Mouse (Mus musculus) liver, embryonic 16.5 days (tissue): ENCODE results near the gene Ttc21a. TPM values are rescaled to one million over a fixed set of nuclear protein-coding genes. Genes with fewer than 3 reads are reported as not detected.

ENCODE experiments used
- ATAC-seq: fragments of 200-750 bp; cut with Nextera tagmentation; 2 replicates; pipeline ENCODE4 v1.8.0; 2017; ENCODE audit warnings: low read depth, mild to moderate bottlenecking, moderate number of reproducible peaks, moderate library complexity
- H3K27ac ChIP-seq: fragments of 300-500 bp; sonication (generic); 2 replicates; pipeline ENCODE4 v1.5.1; 2014; ENCODE audit warnings: mild to moderate bottlenecking, low read length
- H3K27me3 ChIP-seq: fragments of 300-500 bp; sonication (generic); 2 replicates; pipeline ENCODE4 v1.6.1; 2014; ENCODE audit warnings: low read depth, low read length, mixed read lengths; ENCODE audit not compliant: control insufficient read depth, insufficient read depth
- H3K36me3 ChIP-seq: fragments of 300-500 bp; sonication (generic); 2 replicates; pipeline ENCODE4 v1.6.1; 2014; ENCODE audit warnings: mild to moderate bottlenecking; ENCODE audit not compliant: control insufficient read depth, insufficient read depth
- H3K4me1 ChIP-seq: fragments of 300-500 bp; sonication (generic); 2 replicates; pipeline ENCODE4 v1.6.1; 2014; ENCODE audit warnings: low read depth, low read length, mixed read lengths; ENCODE audit not compliant: control insufficient read depth
- H3K4me2 ChIP-seq: fragments of 300-500 bp; sonication (generic); 2 replicates; pipeline ENCODE4 v1.6.1; 2014; ENCODE audit warnings: low read depth, low read length, mixed read lengths
- H3K4me3 ChIP-seq: fragments of 300-500 bp; sonication (generic); 2 replicates; pipeline ENCODE4 v1.5.1; 2014; ENCODE audit warnings: low read depth, mild to moderate bottlenecking, low read length
- H3K9ac ChIP-seq: fragments of 300-500 bp; sonication (generic); 2 replicates; pipeline ENCODE4 v1.6.1; 2014; ENCODE audit warnings: low read depth, low read length
- H3K9me3 ChIP-seq: fragments of 300-500 bp; sonication (generic); replicated peaks from 2 replicates; pipeline ENCODE4 v1.6.1; 2016; ENCODE audit warnings: low read length; ENCODE audit not compliant: control insufficient read depth
- WGBS: fragments of 180-500 bp; shearing (Covaris S2); extraction: QIAGEN DNeasy Blood & Tissue Kit; methylation state at CpG from one replicate; pipeline ENCODE4 v1.1.7; 2014; ENCODE audit not compliant: insufficient replicate concordance; 5-methylcytosine and 5-hydroxymethylcytosine counted together
- polyA plus RNA-seq: library from polyadenylated mRNA; unstranded; fragments of >200 nt; fragmentation: Nextera tagmentation; extraction: Ambion mirVana; gene quantifications from 2 replicates; pipeline ENCODE4 v1.2.1, GENCODE M21; 2015

Gene Ttc21a
- polyA plus RNA-seq, 1 experiment from 2014 or later = 0.21 TPM

DNA sequence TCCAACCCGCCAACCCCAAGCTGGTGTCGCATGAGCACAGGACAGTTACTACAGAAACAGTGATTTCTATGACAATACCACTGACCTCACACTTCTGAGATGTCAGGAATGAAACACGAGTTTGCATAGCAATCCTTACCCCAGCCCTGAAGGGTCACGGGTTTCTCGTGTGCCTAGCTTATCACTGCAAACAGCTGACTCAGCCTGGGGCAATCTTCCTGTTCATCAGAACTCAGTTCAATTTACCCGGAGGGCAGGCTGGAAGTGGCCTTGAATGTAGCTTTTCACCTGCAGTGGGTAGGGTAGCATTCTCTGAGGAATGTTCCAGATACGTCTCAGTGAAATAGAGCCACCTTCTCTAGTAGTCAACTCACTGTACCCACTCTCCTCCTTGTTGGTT is 56.8 kb downstream of the Ttc21a start:
- Histone ChIP-seq H3K9me3 (no peaks in the 10 kb centered on the region), H3K27me3 (no peaks in the 10 kb centered on the region), H3K4me1 (no peaks in the 10 kb centered on the region), H3K9ac (no peak overlapping the region), H3K4me2 (no peak overlapping the region), H3K36me3 (no peaks in the 10 kb centered on the region), H3K27ac (no peak overlapping the region), H3K4me3 (no peak overlapping the region)
- ATAC-seq = no peak
- 34% methylated on average over 7 of the region's 7 CpGs for WGBS

DNA sequence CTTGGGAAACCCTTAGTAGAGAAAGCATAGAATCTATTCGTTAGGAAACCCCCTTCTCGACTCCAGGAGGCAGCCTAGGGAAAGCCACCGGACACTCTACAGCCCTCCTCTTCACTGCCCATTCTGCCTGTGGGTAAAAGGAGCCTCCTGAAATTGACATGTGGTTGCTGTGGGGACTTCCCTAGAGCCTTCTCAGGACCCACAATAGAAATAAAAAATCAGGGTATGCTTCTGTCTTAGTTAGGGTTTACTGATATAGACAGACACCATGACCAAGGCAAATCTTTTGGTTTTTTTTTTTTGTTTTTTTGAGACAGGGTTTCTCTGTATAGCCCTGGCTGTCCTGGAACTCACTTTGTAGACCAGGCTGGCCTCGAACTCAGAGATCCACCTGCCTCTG is 58.7 kb downstream of the Ttc21a start:
- H3K9ac ChIP-seq = no peak overlapping the region
- no peak overlapping the region for H3K4me3 ChIP-seq
- no peaks in the 10 kb centered on the region for H3K27me3 ChIP-seq
- H3K4me2 ChIP-seq = no peak overlapping the region
- no peak overlapping the region for H3K27ac ChIP-seq
- WGBS = 55% methylated on average over 4 of the region's 4 CpGs
- H3K4me1 ChIP-seq = no peaks in the 10 kb centered on the region; the same call in 1 of the 2 replicates
- no peak for ATAC-seq
- no peaks in the 10 kb centered on the region for H3K36me3 ChIP-seq
- H3K9me3 ChIP-seq = no peaks in the 10 kb centered on the region

DNA sequence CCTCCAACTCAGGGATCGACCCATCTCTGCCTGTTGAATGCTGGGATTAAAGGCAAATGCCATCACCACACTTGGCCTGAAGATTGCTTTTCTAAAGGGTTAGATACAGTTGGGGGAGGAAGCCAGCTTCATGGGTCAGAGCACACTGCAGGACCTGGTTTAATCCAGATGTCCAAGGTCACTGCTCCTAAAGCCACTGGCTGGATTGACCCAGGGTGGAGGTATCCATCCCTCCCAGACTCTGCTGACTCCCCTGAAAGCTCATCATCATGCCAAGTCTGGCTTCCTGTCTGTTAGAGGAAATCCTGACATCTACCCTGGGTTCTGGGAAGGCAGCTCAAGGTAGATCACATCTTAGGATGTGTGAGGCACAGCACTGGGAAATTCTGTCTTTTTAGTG is 61.4 kb downstream of the Ttc21a start:
- Histone ChIP-seq H3K4me1 (peaks cover 13% of the 10 kb centered on the region), H3K9ac (no peak overlapping the region), H3K9me3 (no peaks in the 10 kb centered on the region), H3K27me3 (no peaks in the 10 kb centered on the region), H3K36me3 (no peaks in the 10 kb centered on the region), H3K4me2 (no peak overlapping the region), H3K4me3 (no peak overlapping the region), H3K27ac (no peak overlapping the region)
- no peak for ATAC-seq
- 58% methylated on average over 1 of the region's 1 CpGs for WGBS

GRCm38 (mm10) chr9:119999636-120000035 is 62.2 kb downstream of the Ttc21a start:
- H3K9me3 ChIP-seq = no peaks in the 10 kb centered on the region
- H3K4me2 ChIP-seq = no peak overlapping the region
- no peak overlapping the region for H3K4me3 ChIP-seq
- no peak overlapping the region for H3K27ac ChIP-seq
- no peak for ATAC-seq
- H3K9ac ChIP-seq = no peak overlapping the region
- H3K4me1 ChIP-seq = peaks cover 13% of the 10 kb centered on the region
- WGBS = 63% methylated on average over 6 of the region's 6 CpGs
- H3K36me3 ChIP-seq = no peaks in the 10 kb centered on the region
- H3K27me3 ChIP-seq = no peaks in the 10 kb centered on the region

GRCm38 (mm10) chr9:120000761-120001160 is 63.4 kb downstream of the Ttc21a start:
- Histone ChIP-seq H3K4me2 (no peak overlapping the region), H3K27ac (no peak overlapping the region), H3K4me3 (no peak overlapping the region), H3K9ac (no peak overlapping the region), H3K4me1 (peaks cover 13% of the 10 kb centered on the region), H3K36me3 (no peaks in the 10 kb centered on the region), H3K9me3 (no peaks in the 10 kb centered on the region), H3K27me3 (no peaks in the 10 kb centered on the region)
- WGBS = 49% methylated on average over 5 of the region's 5 CpGs
- ATAC-seq = 0 out of 2 replicates have a peak, but pooled peaks have one; percentile 6

GRCm38 (mm10) chr9:120001945-120002725 is 64.7 kb downstream of the Ttc21a start:
- peak overlapping the region; percentile 74 for H3K27ac ChIP-seq
- peak overlapping the region; percentile 75 for H3K4me2 ChIP-seq
- no peaks in the 10 kb centered on the region for H3K36me3 ChIP-seq
- ATAC-seq = peak; percentile 90
- no peaks in the 10 kb centered on the region for H3K27me3 ChIP-seq
- peaks cover 13% of the 10 kb centered on the region for H3K4me1 ChIP-seq
- H3K4me3 ChIP-seq = peak overlapping the region; percentile 58
- peak overlapping the region; percentile 52 for H3K9ac ChIP-seq
- WGBS = 7% methylated on average over 31 of the region's 31 CpGs
- no peaks in the 10 kb centered on the region for H3K9me3 ChIP-seq

GRCm38 (mm10) chr9:120002893-120003292 is 65.5 kb downstream of the Ttc21a start:
- no peak overlapping the region for H3K27ac ChIP-seq
- H3K4me2 ChIP-seq = 0 out of 2 replicates have a peak overlapping the region, but pooled peaks have one; percentile 75
- H3K4me1 ChIP-seq = peaks cover 13% of the 10 kb centered on the region
- H3K9ac ChIP-seq = no peak overlapping the region
- H3K4me3 ChIP-seq = no peak overlapping the region
- H3K36me3 ChIP-seq = no peaks in the 10 kb centered on the region
- 37% methylated on average over 5 of the region's 5 CpGs for WGBS
- no peak for ATAC-seq
- no peaks in the 10 kb centered on the region for H3K9me3 ChIP-seq
- no peaks in the 10 kb centered on the region for H3K27me3 ChIP-seq

DNA sequence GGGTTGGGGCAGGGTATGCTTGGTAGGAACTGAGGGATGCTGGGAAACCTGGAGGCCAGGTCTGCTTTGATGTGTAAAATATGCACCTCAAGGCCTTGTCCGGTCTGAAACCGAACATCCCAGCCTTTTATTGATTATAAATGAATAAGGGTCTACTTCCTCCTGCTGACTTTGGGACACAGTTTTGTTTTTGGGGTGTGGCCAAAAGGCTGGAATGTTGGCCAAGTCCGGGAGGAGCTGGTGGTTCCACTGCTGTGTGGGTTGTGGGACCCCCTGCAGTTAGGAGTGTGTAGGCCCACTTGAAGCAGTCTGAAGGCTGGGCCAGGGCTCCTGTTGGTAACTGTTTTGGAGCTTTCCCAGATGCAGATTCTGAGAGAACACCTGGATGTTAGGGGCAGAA is 68.5 kb downstream of the Ttc21a start:
- Histone ChIP-seq H3K36me3 (no peaks in the 10 kb centered on the region), H3K4me2 (no peak overlapping the region), H3K27me3 (no peaks in the 10 kb centered on the region), H3K9me3 (no peaks in the 10 kb centered on the region), H3K9ac (no peak overlapping the region), H3K4me3 (no peak overlapping the region), H3K4me1 (peaks cover 18% of the 10 kb centered on the region), H3K27ac (no peak overlapping the region)
- 63% methylated on average over 3 of the region's 3 CpGs for WGBS
- no peak for ATAC-seq

- no peak for ATAC-seq
- Histone ChIP-seq H3K4me3 (no peak overlapping the region), H3K36me3 (no peaks in the 10 kb centered on the region), H3K27ac (no peak overlapping the region), H3K27me3 (no peaks in the 10 kb centered on the region; the same call in 1 of the 2 replicates), H3K9me3 (no peaks in the 10 kb centered on the region), H3K4me2 (no peak overlapping the region), H3K4me1 (peaks cover 15% of the 10 kb centered on the region), H3K9ac (no peak overlapping the region)
- 79% methylated on average over 1 of the region's 1 CpGs for WGBS
Observed at GRCm38 (mm10) chr9:120007833-120008232, 70.4 kb downstream of the Ttc21a start.
